Mouse (Mus musculus) frontal cortex, adult 2 months (tissue): ENCODE results near the gene Ap2m1. TPM values are rescaled to one million over a fixed set of nuclear protein-coding genes. Genes with fewer than 3 reads are reported as not detected.

ENCODE experiments used
- DNase-seq, 2 experiments: peaks; one replicate each; pipeline ENCODE4 v3.0.0; 2022; ENCODE audit warnings: low spot score in 1 of 2; ENCODE audit errors: extremely low spot score in 1 of 2
- polyA plus RNA-seq: library from polyadenylated mRNA; depleted of rRNA; stranded (reverse); fragments of >200 nt; gene quantifications from 2 replicates; pipeline ENCODE4 v1.2.3, GENCODE M21; 2012

The Ap2m1 gene
- polyA plus RNA-seq, 1 experiment: 1,412 TPM

- DNase-seq: no peak
Measured at GRCm38 (mm10) chr16:20528779-20529178, 6.5 kb upstream of the Ap2m1 start.

DNA sequence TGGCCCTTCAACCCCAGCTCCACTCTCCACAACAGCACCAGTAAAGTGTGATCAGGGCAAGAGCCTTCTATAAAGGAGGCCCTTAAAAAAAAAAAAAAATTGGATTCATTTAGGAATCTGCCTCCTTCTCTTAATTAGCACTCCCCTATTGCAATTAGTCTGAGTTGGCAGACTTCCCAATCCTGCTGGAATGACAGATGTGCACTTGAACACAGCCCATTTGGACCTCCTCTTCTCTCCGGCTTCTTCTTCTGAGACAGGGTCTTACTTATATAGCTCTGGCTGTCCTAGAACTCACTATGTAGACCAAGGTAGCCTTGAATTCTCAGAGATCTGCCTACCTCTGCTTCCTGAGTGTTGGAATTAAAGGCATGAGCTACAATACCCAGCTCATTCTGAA is 5.9 kb upstream of the Ap2m1 start:
- no peak for DNase-seq

- DNase-seq: no peak
Measured at GRCm38 (mm10) chr16:20530941-20531340, 4.3 kb upstream of the Ap2m1 start.

DNA sequence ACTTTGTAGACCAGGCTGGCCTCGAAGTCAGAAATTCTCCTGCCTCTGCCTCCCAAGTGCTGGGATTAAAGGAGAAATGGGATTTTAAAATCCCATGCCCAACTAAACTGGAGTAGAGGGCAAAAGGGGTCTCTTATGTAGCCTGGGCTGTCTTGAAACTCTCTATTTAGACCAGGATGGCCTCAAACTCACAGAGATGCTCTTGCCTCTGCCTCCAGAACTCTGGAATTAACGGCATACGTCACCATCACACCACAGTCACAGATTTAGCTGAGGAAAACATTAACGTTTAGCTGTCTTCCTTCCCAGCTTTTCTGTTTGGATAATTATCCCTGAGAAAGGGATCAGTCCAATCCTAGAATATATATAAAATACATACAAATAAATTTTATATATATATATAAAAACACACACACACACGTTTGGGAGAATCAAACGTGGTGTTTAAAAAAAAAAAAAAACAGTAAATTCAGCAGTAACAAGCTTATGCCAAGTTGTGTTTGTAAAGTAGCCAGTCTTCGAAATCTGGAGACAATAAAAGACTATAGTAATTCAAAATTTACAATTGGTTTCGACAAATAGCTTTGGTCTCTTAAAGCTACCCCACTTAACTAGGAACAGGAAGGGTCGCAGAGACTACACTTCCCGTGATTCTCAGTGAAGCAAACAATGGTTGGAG is 522 bp upstream of the Ap2m1 start:
- no peak for DNase-seq

DNA sequence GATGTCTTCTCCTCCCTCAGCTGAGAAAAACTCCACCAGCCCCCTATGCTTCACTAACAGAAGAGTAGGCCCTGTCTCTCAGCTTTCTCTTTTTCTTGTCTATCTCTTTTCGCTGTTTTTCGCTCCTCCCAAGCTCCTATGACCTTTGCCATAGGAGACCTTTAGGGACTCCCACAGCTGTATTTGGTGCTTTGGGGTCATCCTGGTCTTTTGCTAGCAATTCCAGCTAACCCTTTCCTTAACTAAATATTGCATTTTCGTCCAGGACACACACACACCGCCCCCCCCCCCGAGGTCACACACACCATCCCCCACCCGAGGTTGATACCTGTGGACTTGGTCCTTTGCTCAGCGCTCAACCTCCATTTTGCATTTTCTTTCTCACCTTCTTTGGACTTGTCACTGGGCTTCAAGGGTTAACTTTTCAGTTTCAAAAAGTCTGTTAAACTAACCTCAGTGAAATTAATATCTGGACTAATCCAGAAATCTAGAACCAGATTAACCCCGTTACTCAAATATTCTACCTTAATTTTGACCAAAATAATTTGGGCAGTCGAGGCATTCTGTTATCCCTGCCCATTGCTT is 895 bp downstream of the Ap2m1 start:
- no peak for DNase-seq

DNA sequence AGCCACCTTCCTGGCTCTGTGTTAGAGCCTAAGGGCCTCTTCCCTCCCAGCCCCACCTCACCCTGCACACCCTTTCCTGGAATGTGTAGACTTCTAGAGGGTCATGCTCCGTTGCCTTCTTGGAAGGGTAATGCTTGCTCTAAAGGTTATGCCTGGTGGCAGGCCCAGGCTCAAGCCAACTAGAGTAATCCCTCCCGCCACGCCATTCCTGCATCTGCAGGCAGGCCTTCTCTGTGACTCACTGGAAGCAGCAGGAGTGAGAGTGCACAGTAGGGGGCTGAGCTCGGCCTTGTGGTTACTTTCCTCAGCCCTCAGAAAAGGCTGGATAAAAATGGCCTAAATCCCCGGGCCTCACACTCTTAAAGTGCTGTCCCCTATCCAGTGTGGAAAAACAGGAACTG is 1.8 kb downstream of the Ap2m1 start:
- peak in 1 of 2 experiments; percentile 33 for DNase-seq

GRCm38 (mm10) chr16:20537601-20538320 is 2.5 kb downstream of the Ap2m1 start:
- no peak for DNase-seq

GRCm38 (mm10) chr16:20539649-20540048 is 4.4 kb downstream of the Ap2m1 start:
- DNase-seq: no peak

DNA sequence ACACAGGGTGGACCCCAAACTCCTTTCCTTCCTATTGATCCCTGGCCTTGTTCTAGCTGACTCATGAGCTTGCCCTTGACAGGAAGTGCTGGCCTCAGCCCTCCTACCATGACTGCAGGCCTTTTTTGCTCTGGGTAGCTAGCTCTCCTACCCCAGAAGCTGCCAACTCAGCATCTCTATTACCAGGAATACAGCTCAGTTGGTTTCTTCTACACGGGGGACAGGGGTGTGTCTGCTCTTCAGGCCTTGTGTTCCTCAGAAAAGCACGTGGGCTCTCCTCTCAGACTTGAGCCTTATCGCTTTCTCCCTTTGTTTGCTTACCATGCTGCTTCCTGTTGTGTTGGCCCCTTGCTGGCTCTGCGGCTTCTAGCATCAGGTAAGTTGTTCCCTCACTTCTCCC is 5.2 kb downstream of the Ap2m1 start:
- no peak for DNase-seq

GRCm38 (mm10) chr16:20545696-20546095 is 10.4 kb downstream of the Ap2m1 start:
- no peak for DNase-seq

DNA sequence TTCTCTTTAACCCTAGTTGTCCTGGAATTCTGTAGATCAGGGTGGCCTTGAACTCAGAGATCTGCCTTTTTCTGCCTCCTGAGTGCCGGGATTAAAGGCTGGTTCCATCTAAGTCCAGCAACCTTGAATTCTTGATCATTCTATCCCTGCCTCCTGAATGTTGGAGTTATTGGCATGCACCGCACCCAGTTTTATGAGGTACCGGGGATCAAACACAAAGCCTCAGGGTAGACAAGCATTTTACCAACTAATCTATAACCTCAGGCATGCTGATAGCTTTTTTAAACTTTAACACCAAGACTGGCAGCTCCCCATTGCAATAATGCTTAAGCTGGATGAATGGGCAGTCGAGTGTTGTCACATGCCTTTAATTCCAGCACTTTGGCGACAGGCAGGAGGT is 12.1 kb downstream of the Ap2m1 start:
- DNase-seq: no peak

DNA sequence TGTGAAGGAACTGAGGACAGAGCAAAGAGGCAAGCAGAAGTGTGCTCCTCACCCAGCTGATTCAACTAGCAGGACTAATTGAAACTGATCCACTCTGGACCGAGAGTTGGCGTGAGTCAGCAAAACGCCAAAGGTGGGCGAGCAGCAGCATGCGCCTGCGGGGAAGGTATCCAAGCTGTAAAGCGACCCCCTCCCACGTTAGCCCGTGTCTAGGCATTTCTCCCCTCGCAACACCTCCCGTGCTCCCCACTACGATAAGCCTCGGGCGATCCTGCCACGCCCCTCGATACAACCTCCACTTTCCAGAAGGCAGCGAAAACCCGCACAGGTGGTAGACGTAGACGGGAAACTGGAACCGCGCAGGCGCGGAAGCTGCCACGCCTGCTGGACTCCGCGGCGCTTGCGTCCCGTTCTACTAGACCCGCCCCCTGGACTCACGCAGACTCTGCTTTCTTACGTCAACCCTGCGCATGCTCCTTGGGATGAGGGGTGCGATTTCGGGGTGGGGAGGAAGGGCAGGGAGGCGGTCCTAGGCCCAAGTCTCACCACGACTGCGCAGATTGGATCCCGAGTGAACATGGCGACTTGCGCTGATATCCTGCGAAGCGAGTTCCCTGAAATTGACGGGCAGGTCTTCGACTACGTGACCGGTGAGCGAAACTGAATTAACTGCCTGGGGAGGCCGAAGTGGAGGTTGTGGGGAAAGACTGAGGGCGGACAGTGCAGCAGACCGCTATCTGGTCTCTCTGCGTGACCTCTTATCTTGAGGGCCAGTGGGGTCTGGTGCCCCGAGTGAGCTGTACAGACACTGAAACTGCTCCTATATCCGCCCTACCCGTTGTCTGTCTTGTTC is 13.0 kb downstream of the Ap2m1 start, which contains the start of gene Abcf3:
Gene Abcf3, plus strand, starts transcription at position 482 of the 853 bp plus-strand sequence.
- peak; percentile 98 to 99 for DNase-seq

- no peak for DNase-seq
Measured at GRCm38 (mm10) chr16:20549161-20549560, 13.9 kb downstream of the Ap2m1 start.

DNA sequence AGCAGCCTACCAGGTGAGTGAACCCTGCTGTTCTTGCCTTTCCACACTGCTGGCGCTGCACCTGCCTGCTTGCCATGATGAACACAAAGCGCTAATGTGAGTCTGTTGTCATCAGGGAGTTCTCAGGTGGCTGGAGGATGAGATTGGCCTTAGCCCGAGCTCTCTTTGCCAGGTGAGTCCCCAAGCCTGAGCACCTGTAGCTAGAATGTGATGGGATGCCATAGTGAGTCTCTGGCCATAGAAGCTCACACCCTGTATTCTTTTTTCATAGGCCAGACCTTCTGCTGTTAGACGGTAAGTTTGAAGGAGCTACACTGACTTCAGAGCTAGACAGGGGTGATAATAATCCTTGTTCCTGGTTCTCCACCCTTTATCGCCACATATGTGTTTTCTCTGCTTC is 16.4 kb downstream of the Ap2m1 start:
- DNase-seq: no peak

GRCm38 (mm10) chr16:20552594-20552993 is 17.3 kb downstream of the Ap2m1 start:
- DNase-seq: no peak

GRCm38 (mm10) chr16:20555000-20555399 is 19.7 kb downstream of the Ap2m1 start:
- DNase-seq: no peak

- no peak for DNase-seq
Measured at GRCm38 (mm10) chr16:20557381-20557780, 22.1 kb downstream of the Ap2m1 start.

DNA sequence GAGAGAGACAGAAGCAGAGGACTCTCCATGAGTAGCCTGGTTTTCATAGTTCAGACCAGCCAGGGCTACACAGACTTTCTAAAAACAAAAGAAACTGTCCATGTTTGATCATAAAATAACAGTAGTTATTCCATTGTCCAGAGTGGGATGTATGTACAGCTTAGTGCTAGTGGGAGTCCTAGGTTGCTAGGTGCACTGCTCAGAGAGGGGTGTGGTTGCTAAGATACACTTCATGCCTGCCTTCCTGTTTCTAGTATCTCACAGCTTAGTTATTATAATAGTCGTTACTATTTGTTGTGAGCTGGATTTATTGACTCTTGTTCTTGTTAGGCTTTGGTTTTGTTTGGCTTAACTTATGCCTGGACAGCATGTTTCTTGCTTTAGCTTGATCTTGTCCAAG is 29.8 kb downstream of the Ap2m1 start:
- no peak for DNase-seq

GRCm38 (mm10) chr16:20589366-20589938 is 54.2 kb downstream of the Ap2m1 start, which contains the start of gene Vwa5b2:
Gene Vwa5b2 (plus strand): TSS chr16:20589471.
- peak in 1 of 2 experiments; percentile 56 for DNase-seq

DNA sequence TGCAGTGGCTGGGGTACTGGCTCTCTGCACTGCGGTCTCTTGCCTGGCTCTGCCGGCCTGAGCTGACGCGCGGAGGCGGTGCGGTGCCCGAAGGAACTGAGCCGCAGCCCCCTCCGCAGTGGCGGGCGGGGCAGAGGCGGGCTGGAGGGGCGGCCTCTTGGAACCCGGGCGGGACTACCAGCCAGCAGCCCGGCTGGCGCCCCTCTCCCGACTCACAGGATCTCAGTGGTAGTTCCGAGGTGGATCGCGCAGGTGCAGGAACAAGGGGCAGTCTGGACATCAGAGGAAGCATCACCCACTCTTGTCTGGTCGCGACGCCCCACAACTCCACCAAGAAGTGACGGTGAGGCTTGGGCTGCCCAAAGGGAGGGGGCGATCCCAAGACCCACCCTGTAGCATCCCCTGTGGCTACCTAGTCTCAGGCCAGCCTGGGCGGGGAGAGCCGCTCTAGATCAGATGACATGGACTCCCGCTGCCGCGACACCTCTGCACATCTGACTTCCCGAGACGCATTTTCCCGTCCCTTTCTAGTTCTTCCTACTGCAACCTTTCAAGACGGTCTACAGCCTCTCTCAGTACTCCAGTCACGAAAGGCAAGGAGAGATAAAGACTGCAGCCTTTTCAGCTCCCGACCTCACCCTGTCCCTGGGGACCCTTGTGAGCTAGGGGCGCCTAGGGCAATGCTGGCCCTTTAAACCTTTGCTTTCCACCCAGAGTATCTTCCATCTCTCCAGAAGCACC is 54.8 kb downstream of the Ap2m1 start:
- peak in 1 of 2 experiments; percentile 69 for DNase-seq
